Comparison of ENCODE assay signal across 22 mouse cellular contexts in genomic region chr11:6710409-6710808, GRCm38 (mm10). TPM values are rescaled to one million over a fixed set of nuclear protein-coding genes. Genes with fewer than 3 reads are reported as not detected.
DNase-seq lines count a peak whose midpoint lies in the region; ATAC-seq and TF ChIP-seq lines count a peak whose summit lies in the region.
"Had no signal": no experiment of that assay in that cellular context is flagged by ENCODE, and none has a peak within 500 bp of the region (broad histone marks: within the 10 kb centered on the region; RNA-seq: fewer than 3 reads in every experiment).

No protein-coding gene starts in this region.

- no peaks in the 10 kb centered on the region; the same call in 1 of the 2 replicates for H3K9me3 ChIP-seq in hindbrain, embryonic 13.5 days
- H3K9me3 ChIP-seq in hindbrain, embryonic 16.5 days (ENCODE audit: control insufficient read depth, low read length), result peaks cover 2% of the 10 kb centered on the region; the same call in 1 of the 2 replicates
- H3K9me3 ChIP-seq in CH12.LX (replicated peaks; ENCODE audit: low read length), result peaks cover 23% of the 10 kb centered on the region
- H3K9me3 ChIP-seq: forebrain, embryonic 15.5 days had no signal

- WGBS in hindbrain, embryonic 13.5 days, result 78% methylated on average over 2 of the region's 2 CpGs
- 79% methylated on average over 2 of the region's 2 CpGs for WGBS in hindbrain, embryonic 16.5 days

- 0 out of 2 replicates have a peak, but pooled peaks have one; percentile 7 for ATAC-seq in hindbrain, embryonic 13.5 days (ENCODE audit: low FRiP score)
- ATAC-seq in hindbrain, embryonic 16.5 days, result no peak
- peak; percentile 47 for ATAC-seq in megakaryocyte progenitor cell, adult 5-6 weeks (replicated peaks; ENCODE audit: poor library complexity)

- no peak overlapping the region for H3K4me2 ChIP-seq in hindbrain, embryonic 13.5 days
- H3K4me2 ChIP-seq in hindbrain, embryonic 16.5 days (ENCODE audit: low read length), result no peak overlapping the region
- H3K4me2 ChIP-seq in CH12.LX (ENCODE audit: insufficient read depth, low read depth, poor library complexity, severe bottlenecking), result no peak overlapping the region
- H3K4me2 ChIP-seq: forebrain, embryonic 15.5 days; hindbrain, embryonic 12.5 days; limb, embryonic 13.5 days; midbrain, embryonic 11.5 days; neural tube, embryonic 12.5 days had no signal

- no peak for TF ChIP-seq POLR2A in CH12.LX (IDR thresholded peaks at IDR 0.05; ENCODE audit: low read depth, low read length)

- no peak for TF ChIP-seq CTCF in CH12.LX (conservative IDR thresholded peaks at IDR 0.05 in 1 of 2, IDR thresholded peaks at IDR 0.05 in 1 of 2; ENCODE audit: low read depth in 2 of 2, low read length in 2 of 2)

- no peak for TF ChIP-seq EP300 in CH12.LX (IDR thresholded peaks at IDR 0.05; ENCODE audit: low read length)

- DNase-seq in 416B (ENCODE audit: low read depth) (peak; percentile 26), CH12.LX (ENCODE audit: extremely low read depth) (peak; percentile 11)
- no peak for DNase-seq in frontal cortex, postnatal 10 days (ENCODE audit: low spot score in 2 of 2)
- no peak for DNase-seq in left cerebral cortex, postnatal 36 days (ENCODE audit: low spot score in 2 of 2)
- DNase-seq: adrenal gland, adult 2 months; cerebellum, adult 8-10 months; kidney, adult 8-10 months; kidney, postnatal 36 days; lung, postnatal 14 days; right cerebral cortex, adult 18-20 months; thymus, postnatal 36 days had no signal

- H3K9ac ChIP-seq in hindbrain, embryonic 13.5 days, result no peak overlapping the region
- no peak overlapping the region for H3K9ac ChIP-seq in hindbrain, embryonic 16.5 days (ENCODE audit: low read depth, low read length)
- H3K9ac ChIP-seq in CH12.LX (ENCODE audit: insufficient read depth, low read depth), result no peak overlapping the region
- H3K9ac ChIP-seq: forebrain, embryonic 15.5 days; hindbrain, embryonic 12.5 days; limb, embryonic 13.5 days; liver, embryonic 14.5 days; neural tube, embryonic 12.5 days had no signal

- 0 out of 2 replicates have a peak, but pooled peaks cover 14% of the 10 kb centered on the region for H3K27me3 ChIP-seq in hindbrain, embryonic 13.5 days
- no peaks in the 10 kb centered on the region for H3K27me3 ChIP-seq in hindbrain, embryonic 16.5 days (replicated peaks; ENCODE audit: control insufficient read depth, insufficient read depth, low read length)
- peaks cover 65% of the 10 kb centered on the region for H3K27me3 ChIP-seq in CH12.LX (replicated peaks)
- H3K27me3 ChIP-seq: forebrain, embryonic 15.5 days; hindbrain, embryonic 12.5 days; limb, embryonic 13.5 days; neural tube, embryonic 12.5 days had no signal

- H3K4me3 ChIP-seq in hindbrain, embryonic 13.5 days, result no peak overlapping the region
- H3K4me3 ChIP-seq in hindbrain, embryonic 16.5 days (ENCODE audit: low read length), result no peak overlapping the region
- no peak overlapping the region for H3K4me3 ChIP-seq in CH12.LX (replicated peaks in 1 of 3; ENCODE audit: low read depth in 2 of 3, low read length in 2 of 3, poor library complexity in 1 of 3)
- H3K4me3 ChIP-seq: embryonic facial prominence, embryonic 10.5 days; forebrain, embryonic 15.5 days; heart, embryonic 10.5 days; hindbrain, embryonic 12.5 days; limb, embryonic 13.5 days; neural tube, embryonic 12.5 days had no signal

- H3K79me2 ChIP-seq in CH12.LX (replicated peaks; ENCODE audit: control insufficient read depth, extremely low read depth, insufficient read depth, poor library complexity, severe bottlenecking), result no peaks in the 10 kb centered on the region

- no peak for TF ChIP-seq RAD21 in CH12.LX (IDR thresholded peaks at IDR 0.05; ENCODE audit: low read depth, low read length)

- H3K4me1 ChIP-seq in hindbrain, embryonic 13.5 days (replicated peaks), result peaks cover 3% of the 10 kb centered on the region
- no peaks in the 10 kb centered on the region for H3K4me1 ChIP-seq in hindbrain, embryonic 16.5 days (ENCODE audit: control insufficient read depth, insufficient read depth, low read depth, low read length)
- peaks cover 0 to 7% of the 10 kb centered on the region in 2 experiments; a peak in 1 of 4 replicates for H3K4me1 ChIP-seq in CH12.LX (ENCODE audit: control insufficient read depth in 1 of 2, insufficient read depth in 2 of 2)
- H3K4me1 ChIP-seq: embryonic facial prominence, embryonic 10.5 days; forebrain, embryonic 15.5 days; heart, embryonic 10.5 days; hindbrain, embryonic 12.5 days; limb, embryonic 13.5 days; neural tube, embryonic 12.5 days had no signal

- in situ Hi-C loops in CH12.LX (cut with MboI; ENCODE audit: low pct_ligation_motif_present, low pct_unique_long_range_greater_than_20kb, low sequenced_read_pairs), result loop anchor here (10.0 kb wide), 1 partner anchor 54 kb away; no protein-coding TSS in a partner anchor

- H3K27ac ChIP-seq in hindbrain, embryonic 13.5 days, result no peak overlapping the region
- H3K27ac ChIP-seq in hindbrain, embryonic 16.5 days (ENCODE audit: low read depth, low read length), result no peak overlapping the region
- no peak overlapping the region for H3K27ac ChIP-seq in CH12.LX (ENCODE audit: insufficient read depth, low read depth)
- H3K27ac ChIP-seq: embryonic facial prominence, embryonic 10.5 days; forebrain, embryonic 15.5 days; heart, embryonic 10.5 days; hindbrain, embryonic 12.5 days; limb, embryonic 13.5 days; liver, embryonic 14.5 days; neural tube, embryonic 12.5 days had no signal

- intact Hi-C loops in left cerebral cortex, postnatal 36 days (cut with DNase I), result no loop called here

- dilution Hi-C loops in CH12.LX (cut with MboI; ENCODE audit: extremely low pct_ligation_motif_present, extremely low pct_unique_long_range_greater_than_20kb, low sequenced_read_pairs), result no loop called here

- H3K36me3 ChIP-seq in hindbrain, embryonic 13.5 days, result no peaks in the 10 kb centered on the region
- H3K36me3 ChIP-seq in hindbrain, embryonic 16.5 days (ENCODE audit: control insufficient read depth, insufficient read depth, low read length), result no peaks in the 10 kb centered on the region
- H3K36me3 ChIP-seq in CH12.LX (replicated peaks in 1 of 2; ENCODE audit: control insufficient read depth in 1 of 2, insufficient read depth in 1 of 2, low read length in 1 of 2), result no peaks in the 10 kb centered on the region
- H3K36me3 ChIP-seq: embryonic facial prominence, embryonic 10.5 days; forebrain, embryonic 15.5 days; heart, embryonic 10.5 days; hindbrain, embryonic 12.5 days; limb, embryonic 13.5 days; neural tube, embryonic 12.5 days had no signal

TF ChIP-seq in CH12.LX, 34 proteins besides CTCF, POLR2A, EP300 and RAD21:
- TF ChIP-seq USF1 (IDR thresholded peaks at IDR 0.05; ENCODE audit: low read depth, low read length) (no peak), ZNF384 (IDR thresholded peaks at IDR 0.05; ENCODE audit: low read depth, low read length) (no peak), HCFC1 (IDR thresholded peaks at IDR 0.05; ENCODE audit: low read depth, low read length) (no peak), MYC (IDR thresholded peaks at IDR 0.05; ENCODE audit: low read depth, low read length) (0 out of 2 replicates have a peak, but pooled peaks have one; percentile 55), MAX (IDR thresholded peaks at IDR 0.05; ENCODE audit: low read length) (peak; percentile 55)
TF ChIP-seq in CH12.LX: peak in this region for 2.

RNA-seq across cellular contexts. Expression of gene Ramp3, which starts 52.1 kb away (rescaled TPM):
- polyA plus RNA-seq in hindbrain, embryonic 13.5 days (2015; fragmentation: Nextera tagmentation; extraction: Ambion mirVana), result 22.1 and 24.6 TPM in 2 replicates
- 26.6 and 30.6 TPM in 2 replicates for polyA plus RNA-seq in hindbrain, embryonic 16.5 days (2015; fragmentation: Nextera tagmentation; extraction: Ambion mirVana)
- total RNA-seq in CH12.LX (2012; rRNA removed), result 0.21 TPM in 1 of 2 replicates, not detected in the other
- total RNA-seq in CH12.LX (2014; rRNA removed), result not detected in 2 replicates
- not detected in 2 replicates for polyA plus RNA-seq in CH12.LX (2012; ENCODE audit: insufficient read length, low read depth)
- total RNA-seq in megakaryocyte progenitor cell, adult 5-6 weeks (2015), result not detected in 2 replicates
- not detected in 2 replicates for total RNA-seq in megakaryocyte progenitor cell, adult 5-6 weeks (2017)
- 10 to 100 TPM; 13.6 to 26.8 TPM for total RNA-seq in left cerebral cortex, postnatal 36 days (2021)

Comparison
In these comparisons a context has a peak if more than half of its experiments do, and no peak if none do; other contexts are left out.
1. DNase-seq: peak in 416B (single experiment) and CH12.LX (single experiment); none in frontal cortex, postnatal 10 days (0 of 2) and left cerebral cortex, postnatal 36 days (0 of 2).
2. RNA of gene Ramp3, which starts 52.1 kb away (total RNA-seq): 13.6 to 26.8 TPM in left cerebral cortex, postnatal 36 days; 0.21 TPM in CH12.LX and not detected in megakaryocyte progenitor cell, adult 5-6 weeks; every median in the first group is over 10 times any median in the second.